Mouse (Mus musculus): ENCODE measurements around the gene Hspa12b.

GRCm38 (mm10) chr2:131152166-131152730 is 25.2 kb downstream of the Hspa12b start:
- TF ChIP-seq CTCF (IDR thresholded peaks at IDR 0.05; ENCODE audit: borderline replicate concordance, insufficient read depth, low read depth, low read length) (no peak), POLR2A (IDR thresholded peaks at IDR 0.05; ENCODE audit: borderline replicate concordance, insufficient read depth, low read length) (no peak)

All from cerebellum, adult 2 months (tissue).